Comparison of ENCODE assay signal across 8 mouse cellular contexts in genomic region chr19:24961172-24961962, GRCm38 (mm10). TPM values are rescaled to one million over a fixed set of nuclear protein-coding genes. Genes with fewer than 3 reads are reported as not detected.
A peak's percentile ranks its signal among the peaks of the same experiment; 100 is the strongest.
DNase-seq lines count a peak whose midpoint lies in the region; ATAC-seq and TF ChIP-seq lines count a peak whose summit lies in the region.

TSS of gene Cbwd1 (minus strand) at chr19:24961610.

- peak within 1 kb of the TSS; percentile 77 for H3K4me3 ChIP-seq in G1E (ENCODE audit: low read depth, low read length)
- H3K4me3 ChIP-seq in forebrain, embryonic 16.5 days (replicated peaks; ENCODE audit: low read length), result peak within 1 kb of the TSS; percentile 77
- H3K4me3 ChIP-seq in layer of hippocampus, adult 2 months, result peak within 1 kb of the TSS; percentile 71
- peak within 1 kb of the TSS; percentile 83 for H3K4me3 ChIP-seq in lung, embryonic 14.5 days (ENCODE audit: low read depth, low read length)
- H3K4me3 ChIP-seq in olfactory bulb, adult 2 months (ENCODE audit: insufficient read depth, low read depth, low read length), result peak within 1 kb of the TSS; percentile 51
- peak within 1 kb of the TSS; percentile 56 for H3K4me3 ChIP-seq in thymus, adult 2 months (ENCODE audit: control insufficient read depth, insufficient read depth, low read length)

- H3K4me2 ChIP-seq in forebrain, embryonic 16.5 days (ENCODE audit: low read length), result peak within 1 kb of the TSS; percentile 76
- H3K4me2 ChIP-seq in lung, embryonic 14.5 days, result peak within 1 kb of the TSS; percentile 59

- peak; percentile 89 for TF ChIP-seq CTCF in G1E (IDR thresholded peaks at IDR 0.05; ENCODE audit: low read depth, low read length)
- TF ChIP-seq CTCF in layer of hippocampus, adult 2 months (conservative IDR thresholded peaks at IDR 0.05), result peak; percentile 93
- peak; percentile 95 for TF ChIP-seq CTCF in lung, embryonic 14.5 days (IDR thresholded peaks at IDR 0.05; ENCODE audit: low read depth)
- peak; percentile 84 for TF ChIP-seq CTCF in olfactory bulb, adult 2 months (IDR thresholded peaks at IDR 0.05; ENCODE audit: insufficient read depth, low read depth, low read length)
- TF ChIP-seq CTCF in thymus, adult 2 months (IDR thresholded peaks at IDR 0.05; ENCODE audit: borderline replicate concordance, control insufficient read depth, extremely low read depth, insufficient read depth, low read length, poor library complexity), result peak; percentile 95

- H3K36me3 ChIP-seq in G1E (replicated peaks), result peaks cover 3% of the 10 kb centered on the region
- no peaks in the 10 kb centered on the region for H3K36me3 ChIP-seq in forebrain, embryonic 16.5 days (ENCODE audit: control insufficient read depth, insufficient read depth)
- no peaks in the 10 kb centered on the region for H3K36me3 ChIP-seq in lung, embryonic 14.5 days (ENCODE audit: insufficient read depth)
- no peaks in the 10 kb centered on the region for H3K36me3 ChIP-seq in thymus, adult 2 months (ENCODE audit: control insufficient read depth, insufficient read depth, low read length)

- H3K27me3 ChIP-seq in G1E (ENCODE audit: insufficient read depth, low read length), result no peaks in the 10 kb centered on the region
- H3K27me3 ChIP-seq in forebrain, embryonic 16.5 days (replicated peaks; ENCODE audit: control insufficient read depth, insufficient read depth, low read length), result no peaks in the 10 kb centered on the region
- H3K27me3 ChIP-seq in lung, embryonic 14.5 days (ENCODE audit: insufficient read depth, low read length), result no peaks in the 10 kb centered on the region
- H3K27me3 ChIP-seq in thymus, adult 2 months (ENCODE audit: control insufficient read depth, insufficient read depth, low read length), result no peaks in the 10 kb centered on the region

- WGBS in forebrain, embryonic 16.5 days, result under 1% methylated on average over 36 of the region's 36 CpGs
- WGBS in lung, embryonic 14.5 days, result under 1% methylated on average over 36 of the region's 36 CpGs
- under 1% methylated on average over 36 of the region's 36 CpGs for WGBS in olfactory bulb, adult 2 months
- WGBS in thymus, adult 2 months, result under 1% methylated on average over 36 of the region's 36 CpGs

- ATAC-seq in G1E (ENCODE audit: extremely low read depth, insufficient number of reproducible peaks, low FRiP score, poor library complexity, severe bottlenecking), result peak; percentile 99
- ATAC-seq in forebrain, embryonic 16.5 days, result peak; percentile 100
- peak; percentile 99 for ATAC-seq in lung, embryonic 14.5 days (ENCODE audit: insufficient read depth)

- DNase-seq in G1E (ENCODE audit: low spot score), result peak; percentile 61
- DNase-seq in cerebellum, adult 18-20 months, result peak; percentile 92 to 95
- peak; percentile 96 for DNase-seq in heart, postnatal 36 days
- peak; percentile 98 for DNase-seq in layer of hippocampus, adult 2 months (ENCODE audit: low spot score in 2 of 2)
- DNase-seq in lung, embryonic 14.5 days, result peak; percentile 100
- DNase-seq in thymus, adult 2 months, result peak; percentile 98

- peak; percentile 74 for TF ChIP-seq POLR2A in olfactory bulb, adult 2 months (IDR thresholded peaks at IDR 0.05; ENCODE audit: insufficient read depth, low read depth, low read length)
- peak; percentile 77 for TF ChIP-seq POLR2A in thymus, adult 2 months (IDR thresholded peaks at IDR 0.05; ENCODE audit: control insufficient read depth, extremely low read depth, insufficient read depth, low read length, poor library complexity)

- intact Hi-C loops in heart, postnatal 36 days (cut with DNase I), result loop anchor here (2.0 to 5.0 kb wide), 2 partner anchors 37 to 146 kb away; partner anchors contain the start of gene Dock8

- no peaks in the 10 kb centered on the region for H3K9me3 ChIP-seq in G1E (replicated peaks)
- no peaks in the 10 kb centered on the region for H3K9me3 ChIP-seq in forebrain, embryonic 16.5 days (ENCODE audit: control insufficient read depth, low read length)
- H3K9me3 ChIP-seq in lung, embryonic 14.5 days (ENCODE audit: low read depth, low read length), result no peaks in the 10 kb centered on the region

- no peak within 1 kb of the TSS for H3K27ac ChIP-seq in forebrain, embryonic 16.5 days (ENCODE audit: low read length)
- H3K27ac ChIP-seq in layer of hippocampus, adult 2 months, result peak within 1 kb of the TSS; percentile 78
- peak within 1 kb of the TSS; percentile 49; the same call in 1 of the 2 replicates for H3K27ac ChIP-seq in lung, embryonic 14.5 days (ENCODE audit: low read depth)
- no peak within 1 kb of the TSS for H3K27ac ChIP-seq in olfactory bulb, adult 2 months (ENCODE audit: insufficient read depth, low read depth, low read length)
- H3K27ac ChIP-seq in thymus, adult 2 months (ENCODE audit: control insufficient read depth, insufficient read depth, low read length), result no peak within 1 kb of the TSS

- peak within 1 kb of the TSS; percentile 73 for H3K9ac ChIP-seq in forebrain, embryonic 16.5 days (replicated peaks; ENCODE audit: low read depth, low read length)
- H3K9ac ChIP-seq in lung, embryonic 14.5 days, result peak within 1 kb of the TSS; percentile 81

- peaks cover 12% of the 10 kb centered on the region for H3K4me1 ChIP-seq in G1E (ENCODE audit: insufficient read depth, low read depth, low read length)
- H3K4me1 ChIP-seq in forebrain, embryonic 16.5 days (replicated peaks; ENCODE audit: control insufficient read depth, insufficient read depth, low read length), result peaks cover 8% of the 10 kb centered on the region
- H3K4me1 ChIP-seq in lung, embryonic 14.5 days (ENCODE audit: insufficient read depth), result no peaks in the 10 kb centered on the region
- H3K4me1 ChIP-seq in olfactory bulb, adult 2 months (ENCODE audit: control insufficient read depth, insufficient read depth, low read length), result 0 out of 2 replicates have a peak, but pooled peaks cover 2% of the 10 kb centered on the region
- no peaks in the 10 kb centered on the region for H3K4me1 ChIP-seq in thymus, adult 2 months (replicated peaks; ENCODE audit: control insufficient read depth, insufficient read depth, low read length)

RNA-seq across cellular contexts. Expression of gene Cbwd1, which starts in this region (rescaled TPM):
- total RNA-seq in G1E (2014; fragmentation: Nextera tagmentation) (22.0 and 31.9 TPM in 2 replicates), G1E (2017) (31.8 and 38.9 TPM in 2 replicates)
- polyA plus RNA-seq in G1E (2012), result 0.84 and 1.6 TPM in 2 replicates
- polyA plus RNA-seq in forebrain, embryonic 16.5 days (2015; fragmentation: Nextera tagmentation; extraction: Ambion mirVana), result 17.2 and 18.2 TPM in 2 replicates
- 10 to 100 TPM; 10.6 to 11.4 TPM for total RNA-seq in heart, postnatal 36 days (2021)
- 10 to 100 TPM; 14.8 to 16.4 TPM for total RNA-seq in layer of hippocampus, adult 2 months (2021)
- 20.0 and 21.5 TPM in 2 replicates for polyA plus RNA-seq in lung, embryonic 14.5 days (2014; fragmentation: Nextera tagmentation; extraction: Ambion mirVana)
- polyA plus RNA-seq in olfactory bulb, adult 2 months (2012; ENCODE audit: insufficient read depth, insufficient read length, low replicate concordance, missing spikeins), result not detected in 2 replicates
- polyA plus RNA-seq in thymus, adult 2 months (2012; rRNA removed), result 1.9 TPM in 2 replicates

Comparison
In these comparisons a context has a peak if more than half of its experiments do, and no peak if none do; other contexts are left out.
1. H3K27ac ChIP-seq: peak in layer of hippocampus, adult 2 months (single experiment) and lung, embryonic 14.5 days (single experiment); none in forebrain, embryonic 16.5 days (single experiment), olfactory bulb, adult 2 months (single experiment) and thymus, adult 2 months (single experiment).
2. Peak in every context shown above with its lines, with median percentiles within 50 percentile points of each other: ATAC-seq, DNase-seq, H3K4me3 ChIP-seq and CTCF ChIP-seq.